Mouse (Mus musculus): ENCODE data around the gene Gm17455. TPM values are rescaled to one million over a fixed set of nuclear protein-coding genes. Genes with fewer than 3 reads are reported as not detected.

The Gm17455 gene
- polyA plus RNA-seq (2014; fragmentation: Illumina TruSeq; extraction: RNeasy Lipid Tissue Mini Kit (QIAGEN cat#74804); ENCODE audit: low read depth, low replicate concordance) = not detected

GRCm38 (mm10) chr10:60399449-60399848, at the start of gene Gm17455:
Gene Gm17455, plus strand, starts transcription at chr10:60399726.

Other genes starting within 250 kb of the Gm17455 start
- gene Chst3, start 180.5 kb upstream of the Gm17455 start, polyA plus RNA-seq (2014; fragmentation: Illumina TruSeq; extraction: RNeasy Lipid Tissue Mini Kit (QIAGEN cat#74804); ENCODE audit: low read depth, low replicate concordance) = 1.1 TPM
- gene Psap, start 122.1 kb upstream of the Gm17455 start, polyA plus RNA-seq (2014; fragmentation: Illumina TruSeq; extraction: RNeasy Lipid Tissue Mini Kit (QIAGEN cat#74804); ENCODE audit: low read depth, low replicate concordance) = 1,170 TPM
- gene Vsir, start 52.9 kb upstream of the Gm17455 start, polyA plus RNA-seq (2014; fragmentation: Illumina TruSeq; extraction: RNeasy Lipid Tissue Mini Kit (QIAGEN cat#74804); ENCODE audit: low read depth, low replicate concordance) = 11.9 TPM

Measured in heart, adult 10 weeks (tissue).